Mouse (Mus musculus) adrenal gland, postnatal 25 days (tissue): ENCODE data around the gene Gm7579. TPM values are rescaled to one million over a fixed set of nuclear protein-coding genes. Genes with fewer than 3 reads are reported as not detected.

Experiments
- total RNA-seq: library from RNA; stranded (reverse); gene quantifications from 2 replicates; pipeline ENCODE4 v1.2.3, GENCODE M21; 2021

Gm7579 gene
- total RNA-seq, 1 experiment from 2014 or later: not detected

Other genes starting within 250 kb of the Gm7579 start
- gene Mob2, start 150.8 kb upstream of the Gm7579 start, total RNA-seq: 50.3 and 56.9 TPM in 2 replicates
- 3.9 and 4.7 TPM in 2 replicates for gene Dusp8, start 116.0 kb upstream of the Gm7579 start, total RNA-seq
- not detected in 2 replicates for gene Gm45618, start 91.1 kb upstream of the Gm7579 start, total RNA-seq
- not detected in 2 replicates for gene Gm39115, start 75.8 kb upstream of the Gm7579 start, total RNA-seq
- not detected in 2 replicates for gene Gm45337, start 67.3 kb upstream of the Gm7579 start, total RNA-seq
- not detected in 2 replicates for gene Gm29735, start 54.7 kb upstream of the Gm7579 start, total RNA-seq
- not detected in 2 replicates for gene Gm4553, start 46.1 kb upstream of the Gm7579 start, total RNA-seq
- not detected in 2 replicates for gene Krtap5-2, start 35.9 kb upstream of the Gm7579 start, total RNA-seq
- gene Gm10153, start 21.5 kb upstream of the Gm7579 start, total RNA-seq: not detected in 2 replicates
- gene Krtap5-3, start 10.5 kb upstream of the Gm7579 start, total RNA-seq: not detected in 2 replicates
- gene Krtap5-5, start 18.1 kb downstream of the Gm7579 start, total RNA-seq: not detected in 2 replicates
- not detected in 2 replicates for gene Gm40460, start 29.2 kb downstream of the Gm7579 start, total RNA-seq
- not detected in 2 replicates for gene Gm2431, start 46.5 kb downstream of the Gm7579 start, total RNA-seq
- gene Gm4559, start 62.5 kb downstream of the Gm7579 start, total RNA-seq: not detected in 2 replicates
- not detected in 2 replicates for gene Krtap5-1, start 85.3 kb downstream of the Gm7579 start, total RNA-seq
- not detected in 2 replicates for gene Krtap5-4, start 91.7 kb downstream of the Gm7579 start, total RNA-seq
- gene Ifitm10, start 161.9 kb downstream of the Gm7579 start, total RNA-seq: 3.0 and 4.1 TPM in 2 replicates
- 0.55 TPM in 1 of 2 replicates, not detected in the other for gene Gm49369, start 170.8 kb downstream of the Gm7579 start, total RNA-seq
- gene Ctsd, start 176.2 kb downstream of the Gm7579 start, total RNA-seq: 1,030 and 1,043 TPM in 2 replicates
- not detected in 2 replicates for gene Syt8, start 223.0 kb downstream of the Gm7579 start, total RNA-seq
- not detected in 2 replicates for gene Tnni2, start 229.9 kb downstream of the Gm7579 start, total RNA-seq
- 12.6 and 14.4 TPM in 2 replicates for gene Lsp1, start 248.9 kb downstream of the Gm7579 start, total RNA-seq